Mouse (Mus musculus): ENCODE data around the gene Slc30a6. TPM values are rescaled to one million over a fixed set of nuclear protein-coding genes. Genes with fewer than 3 reads are reported as not detected.
A peak's percentile ranks its signal among the peaks of the same experiment; 100 is the strongest.
"Not testable (repeated sequence)": the region's sequence is repeated elsewhere in the genome, so short reads cannot be mapped to it uniquely, and the experiment has no call there.

The Slc30a6 gene
- polyA plus RNA-seq, 1 experiment from 2014 or later = 11.1 TPM

GRCm38 (mm10) chr17:74458711-74459408, 63.5 kb downstream of the Slc30a6 start, which contains the start of gene Nlrc4:
Nlrc4 (minus strand) TSS chr17:74459142.
- peak within 1 kb of the TSS; percentile 62 for H3K27ac ChIP-seq
- peak within 1 kb of the TSS; percentile 35 for H3K4me3 ChIP-seq (ENCODE audit: inconsistent target)
- 19% methylated on average over 7 of the region's 8 CpGs for WGBS (ENCODE audit: missing documents)
- H3K36me3 ChIP-seq (ENCODE audit: inconsistent target) = no peaks in the 10 kb centered on the region
- peaks cover 41% of the 10 kb centered on the region for H3K79me2 ChIP-seq (ENCODE audit: inconsistent target)

GRCm38 (mm10) chr17:74463510-74463909, 68.1 kb downstream of the Slc30a6 start:
- H3K79me2 ChIP-seq (ENCODE audit: inconsistent target) = peaks cover 3% of the 10 kb centered on the region; the same call in 1 of the 2 replicates
- H3K36me3 ChIP-seq (ENCODE audit: inconsistent target) = no peaks in the 10 kb centered on the region
- H3K4me3 ChIP-seq (ENCODE audit: inconsistent target) = no peak overlapping the region
- no peak overlapping the region for H3K27ac ChIP-seq

DNA sequence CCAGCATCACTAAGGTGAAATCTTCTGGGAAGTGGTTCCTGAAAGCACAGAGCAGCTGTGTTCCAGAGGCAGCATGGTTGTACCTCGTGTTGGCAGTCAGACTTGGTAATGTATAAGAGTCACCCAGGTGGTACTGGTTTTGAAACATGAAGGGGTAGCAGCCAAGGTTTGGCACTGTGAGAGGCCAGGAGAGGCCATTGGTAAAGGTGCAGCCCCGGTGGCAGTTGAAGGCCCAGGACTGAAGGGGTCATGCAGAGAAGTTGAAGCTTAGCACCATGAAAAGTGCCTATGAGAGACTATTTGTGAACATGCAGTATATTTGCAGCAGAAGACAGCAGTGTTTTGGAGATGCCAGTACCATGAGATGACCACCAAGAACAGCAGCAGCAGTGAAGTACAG, 72.6 kb downstream of the Slc30a6 start:
- not testable (repeated sequence) for H3K27ac ChIP-seq; H3K36me3 ChIP-seq (ENCODE audit: inconsistent target); H3K4me3 ChIP-seq (ENCODE audit: inconsistent target); H3K79me2 ChIP-seq (ENCODE audit: inconsistent target)
- WGBS (ENCODE audit: missing documents) = 89% methylated on average over 2 of the region's 2 CpGs

- not testable (repeated sequence) for H3K36me3 ChIP-seq (ENCODE audit: inconsistent target); H3K79me2 ChIP-seq (ENCODE audit: inconsistent target); H3K4me3 ChIP-seq (ENCODE audit: inconsistent target); H3K27ac ChIP-seq
- WGBS (ENCODE audit: missing documents) = 87% methylated on average over 6 of the region's 6 CpGs
These were observed 74.7 kb downstream of the Slc30a6 start for GRCm38 (mm10) chr17:74470133-74470532.

Other genes with a start within 250 kb of the Slc30a6 start
- gene Memo1, start 100.1 kb upstream of the Slc30a6 start, polyA plus RNA-seq (2018) = 43.0 to 85.8 TPM (median 55.8 TPM) in 3 replicates
- gene Dpy30, start 71.7 kb upstream of the Slc30a6 start, polyA plus RNA-seq (2018) = 46.3 to 83.5 TPM (median 55.5 TPM) in 3 replicates
- gene Spast, start 56.6 kb upstream of the Slc30a6 start, polyA plus RNA-seq (2018) = 17.9 to 23.6 TPM (median 19.3 TPM) in 3 replicates
- gene Nlrc4, start 63.5 kb downstream of the Slc30a6 start, polyA plus RNA-seq (2018) = 5.8 to 7.9 TPM (median 5.9 TPM) in 3 replicates
- 33.6 to 50.1 TPM (median 43.6 TPM) in 3 replicates for gene Yipf4, start 93.9 kb downstream of the Slc30a6 start, polyA plus RNA-seq (2018)
- 46.6 to 61.5 TPM (median 54.2 TPM) in 3 replicates for gene Birc6, start 132.7 kb downstream of the Slc30a6 start, polyA plus RNA-seq (2018)